Mouse (Mus musculus): ENCODE results near the gene Actr6.

Gene Actr6

DNA sequence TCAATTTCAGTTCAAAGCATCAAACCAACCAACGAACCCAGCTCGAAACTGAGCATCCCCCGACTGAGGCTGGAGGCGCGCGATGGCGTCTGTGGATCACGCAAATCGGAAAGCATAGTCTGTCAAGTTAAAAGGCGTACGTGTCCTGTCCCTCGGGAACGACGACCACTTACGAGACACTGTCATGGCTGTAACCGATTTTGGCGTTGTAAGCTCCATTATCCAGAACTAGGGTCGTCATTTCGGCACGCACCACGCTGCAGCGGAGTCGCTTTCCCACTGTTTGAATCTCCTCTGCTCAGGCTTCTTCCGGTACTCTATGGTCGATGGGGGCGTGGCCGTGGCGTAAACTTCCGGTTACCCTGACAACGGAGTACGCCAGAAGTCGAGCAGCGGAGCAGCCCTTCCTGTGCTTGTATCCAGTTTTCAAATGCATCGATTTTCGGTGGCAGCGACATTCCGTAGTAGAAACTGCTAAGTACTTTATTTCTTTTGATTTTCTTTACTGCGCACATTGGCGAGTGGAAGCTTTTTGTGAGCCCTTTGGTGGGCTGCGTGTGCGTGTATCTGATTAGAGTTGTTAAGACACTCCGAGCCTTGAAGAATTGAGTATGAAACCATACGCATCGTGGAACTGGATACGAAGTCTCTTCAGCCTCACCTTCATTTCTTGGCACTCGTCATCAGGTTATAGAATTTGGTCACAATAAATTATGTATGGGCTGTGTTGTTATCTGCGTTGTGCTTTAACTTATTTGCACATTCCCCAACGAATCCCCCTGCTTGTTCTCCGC lies at the start of gene Actr6:
Actr6 (minus strand) TSS at position 295 of the 794 bp plus-strand sequence.
- TF ChIP-seq GATA4 (IDR thresholded peaks at IDR 0.05; ENCODE audit: insufficient replicate concordance, low read length) = no peak

DNA sequence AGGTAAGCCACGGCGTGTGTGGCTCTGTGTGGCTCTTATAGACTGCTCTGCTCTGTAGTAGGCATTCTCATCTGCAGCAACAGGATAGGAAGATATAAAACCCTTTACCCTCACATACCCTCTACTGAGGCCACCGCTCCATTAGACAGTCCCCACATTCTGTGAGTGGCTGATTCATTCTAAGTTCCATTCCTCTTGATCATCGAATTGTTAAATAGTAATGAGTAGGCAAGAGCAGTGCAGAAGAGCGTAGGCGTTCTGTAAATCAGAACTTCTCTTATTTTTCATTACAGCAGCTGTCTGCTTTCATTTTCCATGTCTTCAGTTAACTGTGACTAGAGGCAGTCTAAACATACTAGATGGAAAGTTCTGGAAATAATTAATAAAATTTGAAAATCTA lies 43.9 kb upstream of the Actr6 start:
- no peak for TF ChIP-seq GATA4 (IDR thresholded peaks at IDR 0.05; ENCODE audit: insufficient replicate concordance, low read length)

DNA sequence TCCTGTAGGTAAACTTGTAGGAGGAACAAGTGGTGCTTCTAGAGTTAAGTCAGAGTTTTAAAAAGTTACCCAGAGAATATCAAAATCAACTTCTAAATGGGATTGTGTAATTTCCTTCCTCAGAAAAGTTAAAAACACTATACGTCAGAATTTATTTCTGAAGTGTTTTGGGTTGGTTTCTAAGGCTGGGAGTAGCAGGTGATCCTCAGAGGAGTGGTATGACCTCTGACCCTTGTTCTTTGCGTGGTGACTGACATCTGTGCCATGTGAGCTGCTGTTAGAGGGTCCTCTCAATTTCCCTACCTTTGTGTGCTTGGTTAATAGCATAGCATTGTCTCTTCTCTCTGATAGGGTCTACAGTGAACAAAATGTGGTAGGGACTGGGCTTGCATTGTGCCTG lies 39.8 kb upstream of the Actr6 start:
- TF ChIP-seq GATA4 (IDR thresholded peaks at IDR 0.05; ENCODE audit: insufficient replicate concordance, low read length) = no peak

DNA sequence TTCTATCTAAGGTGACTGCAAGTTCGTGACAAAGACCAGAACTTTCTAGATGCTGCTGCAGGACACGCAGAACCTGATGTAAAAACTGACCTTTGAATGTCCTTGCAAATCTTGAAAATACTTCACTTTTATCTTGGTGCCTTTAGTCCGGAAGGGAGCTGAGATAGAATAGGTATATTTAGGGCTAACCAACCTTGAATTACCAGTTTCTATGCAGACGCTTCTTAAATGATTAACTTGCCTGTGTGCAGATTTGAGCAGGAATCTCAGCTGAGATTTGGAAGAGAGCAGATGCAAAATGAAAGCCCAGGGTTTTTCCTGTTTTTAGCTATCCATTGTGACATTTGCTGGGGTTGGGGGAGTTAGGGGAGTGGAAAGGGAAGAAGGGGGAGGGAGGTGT lies 37.0 kb upstream of the Actr6 start:
- TF ChIP-seq GATA4 (IDR thresholded peaks at IDR 0.05; ENCODE audit: insufficient replicate concordance, low read length) = no peak

DNA sequence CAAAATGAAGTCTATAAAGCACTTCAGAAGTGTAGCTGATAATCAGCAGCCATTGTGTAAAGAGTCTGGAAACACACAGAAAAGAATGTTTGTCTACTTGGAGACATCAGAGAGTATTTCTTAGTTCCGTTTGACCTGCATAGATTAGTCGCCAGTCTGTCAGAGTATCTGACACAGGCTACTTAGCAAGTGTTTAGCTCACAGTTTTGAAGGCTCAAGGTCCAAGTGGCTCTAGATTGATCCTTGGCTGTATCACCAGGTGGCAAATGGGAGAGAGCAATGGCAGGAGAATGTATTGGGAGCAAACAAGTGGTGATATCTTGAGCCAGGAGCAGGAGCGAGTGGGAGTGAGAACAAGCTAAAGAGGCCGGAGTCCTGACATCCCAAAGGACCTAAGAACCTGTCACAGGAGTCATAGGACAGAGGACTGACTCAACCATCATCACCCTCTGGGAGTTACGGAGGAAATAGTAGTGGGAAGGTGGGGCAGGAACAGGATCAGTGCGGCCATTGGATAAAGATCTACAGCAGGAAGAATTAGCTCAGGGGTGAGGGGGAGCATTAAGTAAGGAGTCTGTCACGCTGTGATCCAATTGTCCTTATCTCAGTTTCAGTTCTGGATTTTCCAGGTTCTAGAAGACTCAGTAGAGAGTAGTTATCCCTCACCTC lies 36.4 kb upstream of the Actr6 start:
- TF ChIP-seq GATA4 (IDR thresholded peaks at IDR 0.05; ENCODE audit: insufficient replicate concordance, low read length) = 0 out of 2 replicates have a peak, but pooled peaks have one; percentile 5

DNA sequence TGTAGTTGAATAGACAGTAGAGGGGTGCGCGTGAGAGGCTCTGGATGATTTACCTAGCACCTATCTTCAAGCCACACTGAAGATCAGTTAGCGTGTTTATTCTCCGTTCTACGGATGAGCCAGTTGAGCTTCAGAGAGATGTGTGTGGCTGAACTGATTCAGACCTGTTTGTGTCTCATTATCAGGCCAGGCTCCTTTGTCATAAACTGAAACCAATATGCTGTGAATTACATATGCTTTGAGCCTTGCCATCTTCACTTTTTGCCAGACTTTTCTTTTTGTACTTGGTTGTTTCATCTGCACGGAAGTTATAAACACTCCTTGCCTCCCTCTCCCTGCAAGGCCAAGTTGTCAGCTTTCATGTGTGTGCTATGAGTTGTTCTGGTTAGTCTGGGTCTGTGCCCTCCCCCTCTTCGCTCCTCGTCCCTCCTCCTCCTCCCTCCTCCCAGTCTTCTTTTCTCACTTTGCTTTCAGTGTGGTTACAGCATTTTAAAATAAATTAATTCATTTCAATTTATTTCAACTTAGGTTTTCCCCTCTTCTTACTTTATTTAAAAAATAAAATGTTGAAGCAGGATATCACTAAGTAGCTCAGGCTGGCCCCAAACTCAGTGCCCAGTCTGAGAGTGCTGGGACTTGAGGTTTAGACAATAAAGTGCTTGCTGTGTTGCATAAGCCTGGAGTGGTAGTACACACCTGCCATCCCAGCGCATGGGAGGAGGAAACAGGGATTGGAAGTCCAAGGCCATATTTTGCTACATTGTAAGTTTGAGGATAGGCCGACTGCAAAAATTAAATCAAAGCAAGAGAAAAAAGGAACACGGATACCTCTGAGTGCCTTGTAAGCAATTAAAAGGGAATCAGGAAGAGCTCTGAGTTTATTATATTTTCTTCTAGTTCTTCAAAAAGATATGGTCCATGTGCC lies 34.0 kb upstream of the Actr6 start:
- TF ChIP-seq GATA4 (IDR thresholded peaks at IDR 0.05; ENCODE audit: insufficient replicate concordance, low read length) = no peak

DNA sequence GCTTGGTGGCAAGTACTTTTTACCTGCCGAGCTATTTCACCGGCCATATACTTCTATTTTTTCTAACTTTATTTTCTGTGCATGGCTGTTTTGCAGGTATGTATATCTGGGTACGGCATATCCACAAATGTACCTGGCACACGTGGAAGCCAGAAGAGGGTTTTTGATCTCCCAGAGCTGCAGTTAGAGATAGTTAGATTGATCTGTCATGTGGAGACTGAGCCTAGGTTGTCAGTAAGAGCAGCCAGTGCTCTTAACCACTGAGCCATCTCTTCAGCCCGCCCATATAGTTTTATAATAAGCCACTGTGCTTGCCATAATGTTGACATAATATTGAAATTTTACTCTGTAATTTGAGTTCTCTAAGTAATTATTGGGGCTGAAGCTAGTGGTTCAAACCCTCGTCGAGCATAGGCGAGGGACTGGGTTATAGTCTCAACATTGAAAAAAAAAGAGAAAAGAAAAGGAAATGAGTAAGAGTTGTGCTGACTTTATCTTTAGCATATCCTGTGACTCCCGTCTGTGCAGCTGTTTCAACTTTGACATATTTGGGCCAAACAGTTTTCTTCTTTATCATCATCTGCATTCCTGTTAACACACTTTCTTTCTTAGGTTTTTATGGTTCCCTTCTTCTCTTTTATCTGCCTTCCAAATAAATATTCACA lies 32.5 kb upstream of the Actr6 start:
- TF ChIP-seq GATA4 (IDR thresholded peaks at IDR 0.05; ENCODE audit: insufficient replicate concordance, low read length) = peak; percentile 59; the same call in 1 of the 2 replicates

DNA sequence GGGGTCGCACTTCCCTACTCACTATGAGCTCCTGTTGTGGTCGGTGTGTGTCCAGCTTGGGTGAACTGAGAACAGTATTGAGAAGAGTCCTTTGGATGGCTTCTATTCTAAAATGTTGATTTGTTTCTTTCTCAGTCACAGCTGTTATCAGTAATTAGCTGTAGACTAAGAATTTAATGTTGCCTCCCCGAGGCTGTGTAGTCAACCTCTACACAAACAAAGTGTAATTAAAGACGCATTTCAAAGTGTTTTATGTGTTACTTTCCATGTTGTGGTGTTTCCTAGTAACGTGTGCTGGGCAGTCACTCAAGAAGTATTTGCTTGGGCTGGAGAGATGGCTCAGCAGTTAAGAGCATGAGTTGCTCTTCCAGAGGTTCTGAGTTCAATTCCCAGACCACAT lies 28.7 kb upstream of the Actr6 start:
- no peak for TF ChIP-seq GATA4 (IDR thresholded peaks at IDR 0.05; ENCODE audit: insufficient replicate concordance, low read length)

DNA sequence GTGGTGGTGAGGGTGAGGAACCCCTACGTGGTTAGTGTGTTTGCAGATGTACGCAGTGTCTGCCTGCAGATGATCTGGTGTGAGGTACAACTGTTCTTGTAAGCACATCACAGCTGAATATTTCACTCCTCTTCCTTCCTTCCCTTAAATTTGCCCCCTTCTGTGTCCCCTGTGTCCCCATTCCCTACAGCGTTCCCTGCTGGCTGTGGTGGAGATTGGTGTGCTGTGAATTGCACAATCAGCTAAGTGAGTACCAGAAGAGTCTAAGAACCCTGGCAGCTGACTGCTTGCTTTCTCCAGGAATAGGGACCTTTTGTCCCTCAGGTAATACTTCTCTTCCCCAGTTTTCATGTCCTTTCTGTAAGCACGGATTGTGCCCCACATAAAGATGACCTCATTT lies 23.1 kb upstream of the Actr6 start:
- TF ChIP-seq GATA4 (IDR thresholded peaks at IDR 0.05; ENCODE audit: insufficient replicate concordance, low read length) = no peak

DNA sequence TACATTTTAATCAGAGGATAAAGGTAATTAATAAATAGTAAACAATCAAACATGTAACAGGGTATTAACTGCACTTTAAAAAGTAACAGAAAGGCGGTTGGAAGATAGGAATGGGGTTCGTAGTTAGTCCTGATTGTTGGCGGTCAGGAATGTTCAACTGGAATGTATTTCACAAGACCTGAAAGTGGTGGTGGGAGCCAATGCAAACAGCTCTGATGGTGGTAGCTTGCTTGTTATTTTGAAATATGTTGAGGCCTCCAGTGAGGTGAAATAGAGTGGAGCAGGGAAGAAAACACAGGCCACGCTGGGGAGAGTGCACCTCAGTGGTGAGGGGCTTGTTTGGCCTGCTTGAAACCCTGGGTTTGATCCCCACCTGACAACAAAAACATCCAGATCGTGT lies 19.0 kb upstream of the Actr6 start:
- TF ChIP-seq GATA4 (IDR thresholded peaks at IDR 0.05; ENCODE audit: insufficient replicate concordance, low read length) = no peak

DNA sequence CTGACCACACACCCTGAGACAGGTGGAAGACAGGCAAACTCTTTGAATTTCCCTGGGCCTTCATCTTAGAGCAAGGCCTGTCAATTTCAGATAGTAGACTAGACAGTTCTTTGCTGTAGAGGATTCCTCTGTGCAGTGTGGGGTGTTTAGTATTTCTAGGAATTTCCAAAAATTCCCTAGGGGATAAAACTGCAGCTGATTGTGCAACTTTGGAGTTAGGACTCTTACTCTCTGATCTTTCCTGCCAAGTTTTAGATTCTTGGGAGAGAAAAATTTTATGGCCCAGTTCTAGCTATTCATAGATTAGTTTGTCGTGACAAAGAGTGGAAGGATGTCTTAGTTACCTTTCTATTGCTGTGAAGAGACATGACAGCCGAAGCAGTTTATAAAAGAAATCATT lies 16.5 kb upstream of the Actr6 start:
- TF ChIP-seq GATA4 (IDR thresholded peaks at IDR 0.05; ENCODE audit: insufficient replicate concordance, low read length) = no peak

DNA sequence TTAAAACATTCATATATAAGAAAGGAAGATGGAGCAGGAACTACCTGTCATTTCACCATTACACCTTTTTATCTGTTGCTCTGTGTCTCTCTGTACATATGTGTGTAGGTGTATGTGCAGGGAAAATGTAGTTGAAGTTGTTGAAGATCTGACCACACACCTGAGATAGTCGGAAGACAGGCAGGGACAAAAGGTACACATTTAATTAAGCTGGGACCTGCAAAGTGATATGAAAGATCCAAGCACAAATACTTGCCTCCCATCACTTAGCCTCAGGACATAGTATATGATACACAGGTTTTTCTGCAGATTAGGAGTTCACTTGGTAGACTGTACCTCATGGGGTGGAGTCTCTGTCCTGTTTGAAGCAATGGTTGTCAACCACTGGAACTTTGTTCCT lies 15.8 kb upstream of the Actr6 start:
- no peak for TF ChIP-seq GATA4 (IDR thresholded peaks at IDR 0.05; ENCODE audit: insufficient replicate concordance, low read length)

DNA sequence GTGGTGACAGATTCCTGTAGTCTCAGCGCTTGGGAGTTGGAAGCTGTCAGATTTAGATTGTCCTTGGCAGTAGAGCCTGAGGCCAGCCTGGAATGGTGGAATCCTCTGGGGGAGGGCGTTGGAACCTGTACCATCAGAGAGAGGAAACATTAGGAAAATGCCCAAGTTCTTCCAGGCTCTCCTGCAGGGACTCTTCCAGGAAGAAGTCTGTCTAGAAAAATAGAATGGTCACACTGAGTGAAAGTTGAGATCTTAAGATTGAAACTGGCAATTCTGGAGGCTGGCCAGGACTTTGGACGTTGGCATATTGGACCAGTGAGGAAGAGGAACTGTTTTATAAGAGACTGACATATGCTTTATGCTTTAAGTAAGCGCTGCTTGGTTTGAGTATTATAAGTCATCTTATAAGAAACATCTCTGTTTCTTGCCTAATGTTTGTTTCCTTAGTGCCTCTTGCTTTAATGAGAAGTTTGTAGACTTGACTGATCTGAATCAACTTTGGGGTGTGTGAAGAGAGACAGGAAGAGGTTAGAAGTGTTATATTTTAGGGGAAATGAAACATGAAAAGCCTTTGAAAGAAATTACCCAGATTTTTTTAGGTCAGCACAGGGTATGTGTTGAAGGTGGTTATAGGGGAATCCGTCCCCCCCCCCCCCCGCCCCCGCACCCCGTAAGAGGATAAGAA lies 15.3 kb upstream of the Actr6 start:
- TF ChIP-seq GATA4 (IDR thresholded peaks at IDR 0.05; ENCODE audit: insufficient replicate concordance, low read length) = no peak

DNA sequence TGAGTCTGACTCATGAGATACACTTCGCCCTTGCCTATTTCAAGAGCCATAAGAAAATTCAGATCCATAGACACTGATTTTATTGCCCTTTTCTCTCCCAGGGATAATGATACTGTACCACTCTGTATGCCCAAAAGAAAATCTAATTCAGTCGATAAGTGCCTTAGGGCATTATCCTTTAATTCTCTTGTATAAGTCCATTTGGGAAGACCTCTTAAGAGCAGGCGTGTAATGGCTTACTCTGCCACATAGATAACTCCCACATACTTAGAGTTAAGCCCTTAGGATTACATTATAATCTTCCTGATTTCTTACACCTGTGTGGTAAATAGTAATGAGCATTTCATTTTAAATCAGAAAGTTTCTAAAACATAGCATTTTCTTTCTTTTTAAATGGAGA lies 14.5 kb upstream of the Actr6 start:
- TF ChIP-seq GATA4 (IDR thresholded peaks at IDR 0.05; ENCODE audit: insufficient replicate concordance, low read length) = no peak

DNA sequence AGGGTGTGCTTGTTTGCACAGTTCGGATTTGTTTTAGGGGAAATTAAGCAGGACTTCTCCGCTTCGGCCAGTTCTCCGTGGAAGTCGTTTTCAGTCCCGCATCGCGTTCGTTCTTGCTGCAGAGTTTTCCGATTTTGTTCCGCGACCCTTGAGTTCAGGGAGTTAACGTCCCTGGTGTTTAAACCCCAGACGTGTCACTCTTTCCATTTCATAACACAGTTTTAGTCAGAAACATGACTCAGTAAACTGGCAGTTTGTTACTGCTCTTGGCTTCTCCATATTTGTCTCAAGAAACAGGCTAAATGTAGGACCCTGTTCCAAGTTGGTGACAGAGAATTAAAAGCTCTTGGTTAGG lies 13.5 kb upstream of the Actr6 start:
- TF ChIP-seq GATA4 (IDR thresholded peaks at IDR 0.05; ENCODE audit: insufficient replicate concordance, low read length) = no peak
